Mouse (Mus musculus): ENCODE measurements around the gene Med21. TPM values are rescaled to one million over a fixed set of nuclear protein-coding genes. Genes with fewer than 3 reads are reported as not detected.
A peak's percentile ranks its signal among the peaks of the same experiment; 100 is the strongest.

The Med21 gene
- 137 and 146 TPM in 2 replicates for polyA plus RNA-seq (2014; fragmentation: Nextera tagmentation; extraction: Ambion mirVana)

GRCm38 (mm10) chr6:146642276-146643183 is at the start of gene Med21, which contains the start of gene Tm7sf3:
Med21 (plus strand) TSS chr6:146642547.
Tm7sf3 (minus strand) TSS chr6:146642824.
- H3K4me3 ChIP-seq (ENCODE audit: low read depth, low read length) = peak within 1 kb of the TSS; percentile 86
- H3K36me3 ChIP-seq (ENCODE audit: control insufficient read depth, insufficient read depth, low read length) = no peaks in the 10 kb centered on the region

GRCm38 (mm10) chr6:146602601-146603000 is 39.7 kb upstream of the Med21 start:
- Histone ChIP-seq H3K4me1 (ENCODE audit: control insufficient read depth, insufficient read depth, low read length) (no peaks in the 10 kb centered on the region), H3K9me3 (ENCODE audit: control insufficient read depth, low read depth, low read length) (no peaks in the 10 kb centered on the region), H3K36me3 (ENCODE audit: control insufficient read depth, insufficient read depth, low read length) (peaks cover 63% of the 10 kb centered on the region), H3K27ac (ENCODE audit: low read length) (no peak overlapping the region), H3K9ac (replicated peaks; ENCODE audit: low read depth, low read length) (no peak overlapping the region), H3K4me2 (replicated peaks; ENCODE audit: low read depth, low read length) (no peak overlapping the region), H3K27me3 (ENCODE audit: control insufficient read depth, insufficient read depth, low read length) (no peaks in the 10 kb centered on the region), H3K4me3 (ENCODE audit: low read depth, low read length) (no peak overlapping the region)
- no peak for ATAC-seq (ENCODE audit: insufficient number of reproducible peaks, insufficient read depth, low FRiP score, low read depth)
- 83% methylated on average over 4 of the region's 4 CpGs for WGBS

More at GRCm38 (mm10) chr6:146642276-146643183, at the start of gene Med21, which contains the start of gene Tm7sf3:
- Histone ChIP-seq H3K4me2 (replicated peaks; ENCODE audit: low read depth, low read length) (peak within 1 kb of the TSS; percentile 85), H3K27ac (ENCODE audit: low read length) (peak within 1 kb of the TSS; percentile 96), H3K9ac (replicated peaks; ENCODE audit: low read depth, low read length) (peak within 1 kb of the TSS; percentile 90), H3K4me1 (ENCODE audit: control insufficient read depth, insufficient read depth, low read length) (0 out of 2 replicates have a peak, but pooled peaks cover 4% of the 10 kb centered on the region), H3K27me3 (ENCODE audit: control insufficient read depth, insufficient read depth, low read length) (no peaks in the 10 kb centered on the region), H3K9me3 (ENCODE audit: control insufficient read depth, low read depth, low read length) (no peaks in the 10 kb centered on the region)
- ATAC-seq (ENCODE audit: insufficient number of reproducible peaks, insufficient read depth, low FRiP score, low read depth) = peak; percentile 97
- under 1% methylated on average over 60 of the region's 60 CpGs for WGBS

DNA sequence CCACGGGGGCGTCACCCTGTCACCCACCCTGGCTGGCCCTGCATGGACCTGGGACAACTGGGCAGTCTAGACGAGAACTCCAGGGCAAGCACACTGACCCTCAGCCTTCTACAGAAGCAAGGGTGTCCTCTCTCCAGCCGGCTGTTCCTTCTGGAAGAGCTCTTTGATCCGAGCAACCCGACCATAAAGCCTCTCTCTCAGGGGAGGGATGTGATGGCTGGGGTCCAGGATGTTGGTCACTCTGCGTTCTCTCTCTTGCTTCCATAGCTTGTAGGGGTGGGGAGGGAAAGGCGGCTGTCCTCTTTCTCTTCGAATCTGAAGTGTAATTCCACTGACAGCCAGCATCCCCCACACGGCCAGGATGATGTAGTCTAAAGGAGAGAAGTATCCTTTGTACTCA is 38.7 kb upstream of the Med21 start:
- Histone ChIP-seq H3K36me3 (ENCODE audit: control insufficient read depth, insufficient read depth, low read length) (peaks cover 60% of the 10 kb centered on the region), H3K9ac (replicated peaks; ENCODE audit: low read depth, low read length) (no peak overlapping the region), H3K4me1 (ENCODE audit: control insufficient read depth, insufficient read depth, low read length) (no peaks in the 10 kb centered on the region), H3K4me3 (ENCODE audit: low read depth, low read length) (no peak overlapping the region), H3K4me2 (replicated peaks; ENCODE audit: low read depth, low read length) (no peak overlapping the region), H3K9me3 (ENCODE audit: control insufficient read depth, low read depth, low read length) (no peaks in the 10 kb centered on the region), H3K27me3 (ENCODE audit: control insufficient read depth, insufficient read depth, low read length) (no peaks in the 10 kb centered on the region), H3K27ac (ENCODE audit: low read length) (no peak overlapping the region)
- 89% methylated on average over 10 of the region's 10 CpGs for WGBS
- ATAC-seq (ENCODE audit: insufficient number of reproducible peaks, insufficient read depth, low FRiP score, low read depth) = no peak

GRCm38 (mm10) chr6:146611385-146611784 is 31.0 kb upstream of the Med21 start:
- 89% methylated on average over 6 of the region's 6 CpGs for WGBS
- Histone ChIP-seq H3K27me3 (ENCODE audit: control insufficient read depth, insufficient read depth, low read length) (no peaks in the 10 kb centered on the region), H3K9ac (replicated peaks; ENCODE audit: low read depth, low read length) (no peak overlapping the region), H3K9me3 (ENCODE audit: control insufficient read depth, low read depth, low read length) (no peaks in the 10 kb centered on the region), H3K36me3 (ENCODE audit: control insufficient read depth, insufficient read depth, low read length) (peaks cover 14% of the 10 kb centered on the region), H3K4me3 (ENCODE audit: low read depth, low read length) (no peak overlapping the region), H3K4me2 (replicated peaks; ENCODE audit: low read depth, low read length) (no peak overlapping the region), H3K27ac (ENCODE audit: low read length) (no peak overlapping the region), H3K4me1 (ENCODE audit: control insufficient read depth, insufficient read depth, low read length) (no peaks in the 10 kb centered on the region)
- peak; percentile 75; the same call in 1 of the 2 replicates for ATAC-seq (ENCODE audit: insufficient number of reproducible peaks, insufficient read depth, low FRiP score, low read depth)

DNA sequence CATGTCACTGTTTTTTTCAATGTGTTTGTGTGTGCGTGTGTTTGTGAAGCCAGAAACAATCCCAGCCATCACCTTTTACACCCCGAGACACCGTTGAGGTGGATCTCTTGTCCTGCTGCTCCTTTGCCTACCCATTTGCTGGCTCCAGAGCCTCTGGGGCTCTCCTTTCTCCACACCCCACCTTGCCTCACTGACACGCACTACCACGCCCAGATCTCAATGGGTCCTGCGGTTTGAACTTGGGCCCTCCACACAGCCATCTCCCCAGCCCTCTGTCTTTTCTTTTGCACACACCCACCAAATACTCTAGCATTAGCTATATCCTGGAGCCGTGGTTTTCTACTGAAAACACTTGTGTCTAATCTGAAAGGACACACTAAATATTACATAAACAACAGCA is 30.4 kb upstream of the Med21 start:
- no peak overlapping the region for H3K27ac ChIP-seq (ENCODE audit: low read length)
- H3K4me1 ChIP-seq (ENCODE audit: control insufficient read depth, insufficient read depth, low read length) = no peaks in the 10 kb centered on the region
- H3K27me3 ChIP-seq (ENCODE audit: control insufficient read depth, insufficient read depth, low read length) = no peaks in the 10 kb centered on the region
- H3K4me2 ChIP-seq (replicated peaks; ENCODE audit: low read depth, low read length) = no peak overlapping the region
- H3K4me3 ChIP-seq (ENCODE audit: low read depth, low read length) = no peak overlapping the region
- H3K9ac ChIP-seq (replicated peaks; ENCODE audit: low read depth, low read length) = no peak overlapping the region
- 88% methylated on average over 7 of the region's 7 CpGs for WGBS
- no peaks in the 10 kb centered on the region for H3K9me3 ChIP-seq (ENCODE audit: control insufficient read depth, low read depth, low read length)
- H3K36me3 ChIP-seq (ENCODE audit: control insufficient read depth, insufficient read depth, low read length) = peaks cover 15% of the 10 kb centered on the region
- ATAC-seq (ENCODE audit: insufficient number of reproducible peaks, insufficient read depth, low FRiP score, low read depth) = 0 out of 2 replicates have a peak, but pooled peaks have one; percentile 54

DNA sequence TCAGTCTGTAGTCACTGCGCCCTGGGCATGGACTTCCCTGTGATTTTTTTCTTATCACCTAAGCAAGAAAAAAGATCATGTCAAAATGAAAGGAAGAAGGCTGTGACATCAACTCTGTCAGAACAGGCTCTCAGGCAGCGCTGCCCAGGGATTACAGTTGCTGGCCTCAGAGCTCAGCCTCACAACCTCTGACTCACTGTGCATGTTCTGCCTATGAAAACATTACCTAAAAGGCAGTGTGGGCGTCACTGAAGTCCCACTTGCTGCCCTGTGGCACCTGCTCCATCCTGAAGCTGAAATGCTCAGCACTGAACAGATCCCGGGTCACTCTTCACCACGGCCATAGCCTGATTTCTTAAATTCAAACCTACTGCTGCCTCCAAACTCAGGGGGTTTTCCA is 29.6 kb upstream of the Med21 start:
- no peak for ATAC-seq (ENCODE audit: insufficient number of reproducible peaks, insufficient read depth, low FRiP score, low read depth)
- Histone ChIP-seq H3K4me3 (ENCODE audit: low read depth, low read length) (no peak overlapping the region), H3K9me3 (ENCODE audit: control insufficient read depth, low read depth, low read length) (no peaks in the 10 kb centered on the region), H3K4me2 (replicated peaks; ENCODE audit: low read depth, low read length) (no peak overlapping the region), H3K36me3 (ENCODE audit: control insufficient read depth, insufficient read depth, low read length) (peaks cover 21% of the 10 kb centered on the region), H3K27me3 (ENCODE audit: control insufficient read depth, insufficient read depth, low read length) (no peaks in the 10 kb centered on the region), H3K9ac (replicated peaks; ENCODE audit: low read depth, low read length) (no peak overlapping the region), H3K4me1 (ENCODE audit: control insufficient read depth, insufficient read depth, low read length) (no peaks in the 10 kb centered on the region), H3K27ac (ENCODE audit: low read length) (no peak overlapping the region)
- WGBS = 89% methylated on average over 5 of the region's 5 CpGs

DNA sequence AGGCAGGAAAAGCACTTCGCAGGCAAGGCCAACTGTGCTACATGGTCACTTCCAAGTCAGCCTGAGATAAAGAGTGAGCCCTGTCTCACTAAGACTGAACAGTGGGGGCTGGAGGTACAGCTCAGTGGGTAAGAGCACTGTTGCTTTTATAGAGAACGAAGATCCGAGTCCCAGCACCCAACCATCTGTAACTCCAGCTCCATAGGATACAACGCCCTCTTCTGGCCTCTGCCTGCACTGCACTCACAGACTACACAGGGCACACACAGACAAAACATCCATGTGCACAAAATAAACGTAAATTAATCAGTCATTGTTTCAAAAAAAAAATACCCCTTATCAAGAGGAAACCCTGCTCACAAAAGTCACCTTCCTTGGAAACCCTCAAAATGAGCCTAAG is 28.4 kb upstream of the Med21 start:
- Histone ChIP-seq H3K9me3 (ENCODE audit: control insufficient read depth, low read depth, low read length) (no peaks in the 10 kb centered on the region), H3K27ac (ENCODE audit: low read length) (no peak overlapping the region), H3K4me2 (replicated peaks; ENCODE audit: low read depth, low read length) (no peak overlapping the region), H3K27me3 (ENCODE audit: control insufficient read depth, insufficient read depth, low read length) (no peaks in the 10 kb centered on the region), H3K4me3 (ENCODE audit: low read depth, low read length) (no peak overlapping the region), H3K36me3 (ENCODE audit: control insufficient read depth, insufficient read depth, low read length) (peaks cover 24% of the 10 kb centered on the region), H3K9ac (replicated peaks; ENCODE audit: low read depth, low read length) (no peak overlapping the region), H3K4me1 (ENCODE audit: control insufficient read depth, insufficient read depth, low read length) (no peaks in the 10 kb centered on the region)
- no peak for ATAC-seq (ENCODE audit: insufficient number of reproducible peaks, insufficient read depth, low FRiP score, low read depth)
- WGBS = 94% methylated on average over 5 of the region's 5 CpGs

DNA sequence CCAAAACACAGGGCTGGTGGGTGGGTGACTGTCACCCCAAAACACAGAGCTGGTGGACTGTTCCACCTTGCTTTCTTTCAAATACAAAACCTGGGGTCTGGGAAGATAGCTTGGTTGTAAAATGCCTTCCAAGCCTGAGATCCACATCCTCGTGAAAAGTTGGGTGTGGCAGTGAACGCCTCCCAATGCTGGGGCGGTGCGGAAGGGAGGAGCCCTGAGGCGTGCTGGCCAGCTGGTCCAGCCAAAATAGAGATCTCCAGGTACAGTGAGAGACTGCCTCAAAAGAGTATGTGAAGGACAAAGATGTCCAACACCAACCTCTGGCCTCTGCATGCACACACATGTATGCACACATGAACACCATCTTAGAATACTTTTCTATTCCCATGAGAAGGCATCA is 27.8 kb upstream of the Med21 start:
- H3K4me3 ChIP-seq (ENCODE audit: low read depth, low read length) = no peak overlapping the region
- no peak overlapping the region for H3K4me2 ChIP-seq (replicated peaks; ENCODE audit: low read depth, low read length)
- H3K27me3 ChIP-seq (ENCODE audit: control insufficient read depth, insufficient read depth, low read length) = no peaks in the 10 kb centered on the region
- H3K4me1 ChIP-seq (ENCODE audit: control insufficient read depth, insufficient read depth, low read length) = no peaks in the 10 kb centered on the region
- peaks cover 24% of the 10 kb centered on the region for H3K36me3 ChIP-seq (ENCODE audit: control insufficient read depth, insufficient read depth, low read length)
- 92% methylated on average over 5 of the region's 5 CpGs for WGBS
- H3K9me3 ChIP-seq (ENCODE audit: control insufficient read depth, low read depth, low read length) = no peaks in the 10 kb centered on the region
- no peak overlapping the region for H3K9ac ChIP-seq (replicated peaks; ENCODE audit: low read depth, low read length)
- H3K27ac ChIP-seq (ENCODE audit: low read length) = no peak overlapping the region
- no peak for ATAC-seq (ENCODE audit: insufficient number of reproducible peaks, insufficient read depth, low FRiP score, low read depth)

Data from stomach, embryonic 14.5 days (tissue).